Mouse (Mus musculus) liver, embryonic 12.5 days (tissue): ENCODE data around the gene Vldlr. TPM values are rescaled to one million over a fixed set of nuclear protein-coding genes. Genes with fewer than 3 reads are reported as not detected.

ENCODE experiments used
- ATAC-seq: fragments of 200-750 bp; cut with Nextera tagmentation; 2 replicates; pipeline ENCODE4 v1.8.0; 2017; ENCODE audit warnings: moderate number of reproducible peaks, mild to moderate bottlenecking, moderate library complexity
- H3K27ac ChIP-seq: fragments of 300-500 bp; sonication (generic); 2 replicates; pipeline ENCODE4 v1.5.1; 2016; ENCODE audit warnings: mild to moderate bottlenecking
- H3K27me3 ChIP-seq: fragments of 300-500 bp; sonication (generic); replicated peaks from 2 replicates; pipeline ENCODE4 v1.6.1; 2016; ENCODE audit warnings: mild to moderate bottlenecking, moderate library complexity
- H3K36me3 ChIP-seq: fragments of 300-500 bp; sonication (generic); 2 replicates; pipeline ENCODE4 v1.6.1; 2016; ENCODE audit warnings: mild to moderate bottlenecking, moderate library complexity
- H3K4me1 ChIP-seq: fragments of 300-500 bp; sonication (generic); 2 replicates; pipeline ENCODE4 v1.6.1; 2016
- H3K4me2 ChIP-seq: fragments of 300-500 bp; sonication (generic); 2 replicates; pipeline ENCODE4 v1.6.1; 2016; ENCODE audit warnings: mild to moderate bottlenecking, moderate library complexity
- H3K4me3 ChIP-seq: fragments of 300-500 bp; sonication (generic); 2 replicates; pipeline ENCODE4 v1.5.1; 2016; ENCODE audit warnings: mild to moderate bottlenecking, moderate library complexity
- H3K9ac ChIP-seq: fragments of 300-500 bp; sonication (generic); 2 replicates; pipeline ENCODE4 v1.6.1; 2016; ENCODE audit warnings: mild to moderate bottlenecking, moderate library complexity
- H3K9me3 ChIP-seq: fragments of 300-500 bp; sonication (generic); replicated peaks from 2 replicates; pipeline ENCODE4 v1.6.1; 2016; ENCODE audit warnings: mild to moderate bottlenecking, moderate library complexity
- WGBS: fragments of 180-500 bp; shearing (Covaris S2); methylation state at CpG from one replicate; pipeline ENCODE4 v1.1.7; 2016; ENCODE audit not compliant: insufficient replicate concordance; 5-methylcytosine and 5-hydroxymethylcytosine counted together
- polyA plus RNA-seq: library from polyadenylated mRNA; unstranded; fragments of >200 nt; fragmentation: Nextera tagmentation; extraction: Ambion mirVana; gene quantifications from 2 replicates; pipeline ENCODE4 v1.2.1, GENCODE M21; 2016

Gene Vldlr
- polyA plus RNA-seq, 1 experiment from 2014 or later, result 2.2 TPM

DNA sequence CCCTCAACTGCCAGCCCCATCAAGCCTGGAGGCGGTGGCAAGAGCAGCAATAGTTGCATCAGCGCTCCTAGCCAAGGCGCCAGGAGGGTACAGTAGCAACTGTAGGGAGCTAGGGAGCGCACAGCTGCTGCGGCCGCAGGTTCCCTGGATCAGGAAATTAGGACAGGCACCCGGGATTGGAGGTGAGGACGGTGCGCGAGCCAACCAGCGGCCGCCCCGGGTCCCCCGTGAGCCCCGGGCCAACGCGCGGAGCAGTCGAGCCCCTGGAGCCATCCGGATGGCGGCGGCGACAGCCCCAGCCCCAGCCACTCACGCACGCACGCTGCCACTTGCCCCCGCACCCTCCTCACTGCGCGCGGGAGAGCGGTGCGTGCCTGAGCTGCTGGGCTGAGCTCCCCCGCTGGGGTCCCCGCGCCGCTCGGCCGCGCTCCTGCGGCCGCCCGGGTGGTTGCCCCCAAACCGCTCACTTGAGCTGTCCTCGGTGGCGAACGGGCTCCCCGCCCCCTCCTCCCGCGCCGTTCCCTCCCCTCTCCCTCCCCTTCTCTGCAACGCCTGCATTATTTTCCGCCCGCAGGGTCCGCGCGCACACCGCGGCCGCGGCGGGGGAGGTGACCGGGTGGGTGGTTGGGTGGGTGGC is 601 bp downstream of the Vldlr start:
- ATAC-seq, result peak; percentile 60
- 1% methylated on average over 28 of the region's 62 CpGs for WGBS

DNA sequence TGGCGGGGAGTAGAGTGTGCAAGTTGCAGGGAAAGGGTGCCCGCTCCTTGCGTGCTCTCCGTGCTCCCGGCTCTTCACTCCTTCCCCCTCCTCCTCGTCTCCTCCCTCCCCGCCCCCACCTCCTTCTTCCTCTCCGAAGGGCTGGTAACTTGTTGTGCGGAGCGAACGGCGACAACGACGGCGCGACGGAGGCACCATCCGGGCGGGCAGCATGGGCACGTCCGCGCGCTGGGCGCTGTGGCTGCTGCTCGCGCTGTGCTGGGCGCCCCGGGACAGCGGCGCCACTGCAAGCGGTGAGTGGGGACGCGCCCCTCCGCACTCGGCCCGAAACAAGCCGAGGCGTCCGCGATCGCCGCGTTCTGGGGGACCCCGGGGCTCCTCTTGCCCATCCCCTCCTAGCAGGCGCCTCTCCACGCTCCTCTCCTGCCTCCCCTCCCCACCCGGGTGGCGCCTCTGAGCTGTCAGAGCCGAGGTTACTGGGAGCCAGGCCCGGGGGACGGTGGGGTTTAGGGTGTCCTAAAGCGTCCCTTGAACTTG is 1.2 kb downstream of the Vldlr start:
- Histone ChIP-seq H3K27ac (no peak overlapping the region), H3K4me2 (peak overlapping the region; percentile 70), H3K4me3 (peak overlapping the region; percentile 53), H3K9me3 (no peaks in the 10 kb centered on the region), H3K9ac (peak overlapping the region; percentile 52), H3K27me3 (peaks cover 73% of the 10 kb centered on the region), H3K36me3 (no peaks in the 10 kb centered on the region), H3K4me1 (no peaks in the 10 kb centered on the region)
- ATAC-seq, result no peak
- under 1% methylated on average over 49 of the region's 52 CpGs for WGBS

More for the DNA sequence above, 601 bp downstream of the Vldlr start:
- Histone ChIP-seq H3K9ac (peak overlapping the region; percentile 52), H3K27ac (no peak overlapping the region), H3K36me3 (no peaks in the 10 kb centered on the region), H3K27me3 (peaks cover 78% of the 10 kb centered on the region), H3K9me3 (no peaks in the 10 kb centered on the region), H3K4me3 (peak overlapping the region; percentile 53), H3K4me1 (no peaks in the 10 kb centered on the region), H3K4me2 (peak overlapping the region; percentile 70)

DNA sequence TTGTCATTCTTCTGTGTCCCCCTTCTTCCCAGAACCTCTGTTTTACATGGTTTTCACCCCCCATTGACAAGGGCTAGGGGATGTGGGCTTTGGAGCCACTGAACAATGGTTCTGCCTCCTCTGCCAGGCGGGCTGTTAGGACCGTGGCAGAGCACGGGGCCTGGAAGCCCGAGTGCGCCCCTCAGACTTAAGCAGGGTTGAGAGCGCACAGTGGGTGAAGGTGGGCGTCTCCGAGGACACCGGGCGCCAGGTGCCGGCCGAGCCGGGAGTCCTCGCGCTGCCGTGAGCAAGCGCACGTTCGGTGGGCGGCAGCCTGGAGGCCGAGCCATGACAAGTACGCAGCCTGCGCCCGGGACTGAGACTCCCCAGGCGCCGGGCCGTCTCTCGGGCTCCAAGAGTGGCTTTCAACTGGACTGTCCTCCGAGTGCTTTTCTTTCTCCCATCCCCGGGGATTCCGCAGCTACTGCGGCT is 1.7 kb downstream of the Vldlr start:
- no peaks in the 10 kb centered on the region for H3K9me3 ChIP-seq
- peak overlapping the region; percentile 52 for H3K9ac ChIP-seq
- no peaks in the 10 kb centered on the region for H3K4me1 ChIP-seq
- H3K27ac ChIP-seq, result no peak overlapping the region
- ATAC-seq, result no peak
- under 1% methylated on average over 32 of the region's 32 CpGs for WGBS
- H3K36me3 ChIP-seq, result no peaks in the 10 kb centered on the region
- H3K27me3 ChIP-seq, result peaks cover 70% of the 10 kb centered on the region
- H3K4me3 ChIP-seq, result peak overlapping the region; percentile 53
- peak overlapping the region; percentile 70 for H3K4me2 ChIP-seq

DNA sequence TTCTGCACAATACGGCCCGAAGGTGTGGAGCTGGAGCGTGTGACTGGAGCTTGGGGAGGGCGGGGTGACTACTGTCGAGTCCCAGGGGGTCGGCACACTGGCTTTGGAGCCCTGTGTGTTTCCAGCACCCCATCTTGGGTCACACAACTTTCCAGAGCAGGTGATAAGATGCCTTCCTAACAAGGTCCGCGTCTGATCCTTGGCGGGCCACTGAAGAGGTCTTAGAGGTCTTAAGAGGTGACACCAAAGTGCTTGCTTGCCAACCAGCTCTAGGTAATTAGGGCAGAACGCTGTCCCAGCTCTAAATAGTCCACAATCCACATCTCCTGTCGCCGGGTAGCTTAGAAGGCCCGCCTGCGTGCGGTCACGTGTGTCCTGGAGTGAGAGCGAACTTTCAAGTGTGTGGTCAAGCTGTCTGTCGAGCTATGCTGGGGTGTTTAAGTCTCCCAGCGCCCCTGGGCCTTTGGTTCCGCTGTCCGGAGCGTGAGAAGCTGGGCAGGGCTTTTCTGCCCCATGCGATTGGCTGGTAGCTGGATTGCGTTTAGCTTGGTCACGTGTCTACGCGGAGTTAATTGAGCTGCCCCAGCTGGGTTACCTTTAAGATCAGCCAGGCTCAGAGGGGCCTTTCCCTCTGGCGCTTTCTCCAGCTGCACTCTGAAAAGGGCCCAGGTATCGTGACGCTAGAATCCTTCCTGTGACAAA is 2.4 kb downstream of the Vldlr start:
- Histone ChIP-seq H3K27ac (no peak overlapping the region), H3K9ac (peak overlapping the region; percentile 52; the same call in 1 of the 2 replicates)

GRCm38 (mm10) chr19:27219586-27219985 is 3.3 kb downstream of the Vldlr start:
- H3K4me3 ChIP-seq, result no peak overlapping the region
- peaks cover 67% of the 10 kb centered on the region for H3K27me3 ChIP-seq
- H3K36me3 ChIP-seq, result no peaks in the 10 kb centered on the region
- H3K9me3 ChIP-seq, result no peaks in the 10 kb centered on the region
- H3K9ac ChIP-seq, result no peak overlapping the region
- no peak overlapping the region for H3K27ac ChIP-seq
- no peaks in the 10 kb centered on the region for H3K4me1 ChIP-seq
- no peak for ATAC-seq
- no peak overlapping the region for H3K4me2 ChIP-seq

More for the DNA sequence above, 2.4 kb downstream of the Vldlr start:
- peaks cover 70% of the 10 kb centered on the region for H3K27me3 ChIP-seq
- no peaks in the 10 kb centered on the region for H3K4me1 ChIP-seq
- peak overlapping the region; percentile 53 for H3K4me3 ChIP-seq
- WGBS, result 2% methylated on average over 30 of the region's 30 CpGs
- H3K4me2 ChIP-seq, result peak overlapping the region; percentile 70
- ATAC-seq, result peak; percentile 44; the same call in 1 of the 2 replicates
- H3K9me3 ChIP-seq, result no peaks in the 10 kb centered on the region
- H3K36me3 ChIP-seq, result no peaks in the 10 kb centered on the region

DNA sequence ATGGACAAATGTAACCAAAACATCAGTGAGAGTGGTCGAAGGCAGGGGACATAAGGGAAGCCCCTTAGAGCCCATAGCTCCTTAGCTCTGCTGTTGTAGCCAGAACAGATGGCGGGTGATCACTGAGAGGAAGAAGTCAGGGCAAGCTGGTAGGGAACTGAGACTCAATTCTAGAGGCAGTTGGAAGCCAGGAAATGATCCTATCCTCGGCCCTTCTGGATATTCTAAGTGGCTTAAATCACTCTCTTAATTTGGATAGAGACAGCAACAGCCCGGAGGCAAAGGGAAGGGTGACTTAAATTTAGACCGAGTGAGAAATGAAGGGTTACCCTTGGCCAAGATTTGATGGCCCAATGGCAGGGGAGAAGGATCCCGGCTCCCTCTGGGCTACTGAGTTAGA is 6.8 kb downstream of the Vldlr start:
- Histone ChIP-seq H3K4me3 (no peak overlapping the region), H3K4me1 (no peaks in the 10 kb centered on the region), H3K9ac (no peak overlapping the region), H3K27ac (no peak overlapping the region), H3K9me3 (no peaks in the 10 kb centered on the region), H3K36me3 (no peaks in the 10 kb centered on the region), H3K27me3 (peaks cover 32% of the 10 kb centered on the region), H3K4me2 (no peak overlapping the region)
- ATAC-seq, result no peak
- WGBS, result 51% methylated on average over 6 of the region's 6 CpGs

DNA sequence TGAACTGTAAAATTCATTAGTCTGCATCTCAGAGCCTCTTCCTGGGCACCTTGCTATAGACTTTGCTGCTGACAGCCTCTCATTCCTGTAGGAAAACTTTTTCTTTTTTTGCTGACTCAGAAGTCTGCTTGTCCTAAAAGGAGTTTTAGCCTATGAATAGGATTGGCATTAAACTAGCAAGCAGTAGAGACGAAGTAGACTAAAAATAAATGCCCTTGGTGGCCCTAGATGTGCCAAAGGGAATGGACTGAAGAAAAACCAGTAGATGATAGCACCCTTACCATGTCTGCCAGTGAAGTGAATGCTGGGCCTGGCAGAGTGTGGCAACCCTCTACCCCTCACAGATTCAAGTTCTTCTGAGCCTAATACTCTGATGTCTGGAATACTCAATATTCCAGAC is 8.1 kb downstream of the Vldlr start:
- no peaks in the 10 kb centered on the region for H3K36me3 ChIP-seq
- no peak for ATAC-seq
- no peak overlapping the region for H3K27ac ChIP-seq

DNA sequence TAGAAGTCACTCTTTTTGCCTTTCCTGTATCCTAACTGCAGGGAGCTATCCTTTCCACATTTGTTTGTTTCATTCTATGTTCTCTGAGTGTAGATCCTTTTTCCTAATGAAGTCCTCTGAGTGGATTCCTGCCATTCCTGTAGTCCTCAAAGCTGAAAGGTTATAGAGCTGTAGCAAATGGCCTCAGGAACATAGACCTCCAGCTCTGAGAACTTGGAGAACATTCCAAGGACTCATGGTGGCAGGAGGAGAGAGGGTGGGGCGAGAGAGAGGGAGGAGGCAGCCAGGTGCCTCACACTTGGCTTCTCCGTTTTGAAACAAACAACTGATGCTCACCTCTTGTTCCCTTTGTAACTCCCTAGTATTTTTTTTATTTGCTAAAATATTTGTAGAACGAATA is 10.3 kb downstream of the Vldlr start:
- Histone ChIP-seq H3K36me3 (0 out of 2 replicates have a peak, but pooled peaks cover 3% of the 10 kb centered on the region), H3K9me3 (no peaks in the 10 kb centered on the region), H3K9ac (no peak overlapping the region), H3K4me2 (no peak overlapping the region), H3K4me1 (no peaks in the 10 kb centered on the region), H3K27me3 (0 out of 2 replicates have a peak, but pooled peaks cover under 1% of the 10 kb centered on the region), H3K27ac (no peak overlapping the region), H3K4me3 (no peak overlapping the region)
- ATAC-seq, result no peak
- 48% methylated on average over 3 of the region's 3 CpGs for WGBS

More for the DNA sequence above, 8.1 kb downstream of the Vldlr start:
- Histone ChIP-seq H3K9ac (no peak overlapping the region), H3K9me3 (no peaks in the 10 kb centered on the region), H3K27me3 (peaks cover 19% of the 10 kb centered on the region), H3K4me1 (no peaks in the 10 kb centered on the region), H3K4me2 (no peak overlapping the region), H3K4me3 (no peak overlapping the region)
- WGBS, result 41% methylated on average over 1 of the region's 1 CpGs

GRCm38 (mm10) chr19:27227131-27227530 is 10.8 kb downstream of the Vldlr start:
- Histone ChIP-seq H3K9ac (no peak overlapping the region), H3K36me3 (0 out of 2 replicates have a peak, but pooled peaks cover 3% of the 10 kb centered on the region), H3K27ac (no peak overlapping the region), H3K27me3 (no peaks in the 10 kb centered on the region), H3K4me3 (no peak overlapping the region), H3K4me1 (no peaks in the 10 kb centered on the region), H3K9me3 (no peaks in the 10 kb centered on the region), H3K4me2 (no peak overlapping the region)
- WGBS, result 47% methylated on average over 4 of the region's 4 CpGs
- ATAC-seq, result no peak

GRCm38 (mm10) chr19:27228254-27228653 is 12.0 kb downstream of the Vldlr start:
- ATAC-seq, result no peak
- WGBS, result 76% methylated on average over 1 of the region's 1 CpGs
- Histone ChIP-seq H3K4me2 (no peak overlapping the region), H3K36me3 (0 out of 2 replicates have a peak, but pooled peaks cover 3% of the 10 kb centered on the region), H3K27me3 (no peaks in the 10 kb centered on the region), H3K27ac (no peak overlapping the region), H3K4me1 (no peaks in the 10 kb centered on the region), H3K4me3 (no peak overlapping the region), H3K9ac (no peak overlapping the region), H3K9me3 (no peaks in the 10 kb centered on the region)

GRCm38 (mm10) chr19:27233386-27233785 is 17.1 kb downstream of the Vldlr start:
- Histone ChIP-seq H3K27me3 (no peaks in the 10 kb centered on the region), H3K4me2 (no peak overlapping the region), H3K27ac (no peak overlapping the region), H3K36me3 (0 out of 2 replicates have a peak, but pooled peaks cover 3% of the 10 kb centered on the region), H3K9ac (no peak overlapping the region), H3K4me1 (no peaks in the 10 kb centered on the region), H3K4me3 (no peak overlapping the region), H3K9me3 (no peaks in the 10 kb centered on the region)
- no peak for ATAC-seq
- WGBS, result 58% methylated on average over 2 of the region's 2 CpGs

- Histone ChIP-seq H3K4me3 (no peak overlapping the region), H3K27ac (no peak overlapping the region), H3K36me3 (peaks cover 8% of the 10 kb centered on the region; the same call in 1 of the 2 replicates), H3K9me3 (no peaks in the 10 kb centered on the region), H3K4me1 (no peaks in the 10 kb centered on the region), H3K4me2 (no peak overlapping the region), H3K27me3 (no peaks in the 10 kb centered on the region), H3K9ac (no peak overlapping the region)
- 73% methylated on average over 4 of the region's 4 CpGs for WGBS
- no peak for ATAC-seq
Measured at GRCm38 (mm10) chr19:27239913-27240312, 23.6 kb downstream of the Vldlr start.
